ENCODE assay signal across 8 mouse cellular contexts in the genomic region with DNA sequence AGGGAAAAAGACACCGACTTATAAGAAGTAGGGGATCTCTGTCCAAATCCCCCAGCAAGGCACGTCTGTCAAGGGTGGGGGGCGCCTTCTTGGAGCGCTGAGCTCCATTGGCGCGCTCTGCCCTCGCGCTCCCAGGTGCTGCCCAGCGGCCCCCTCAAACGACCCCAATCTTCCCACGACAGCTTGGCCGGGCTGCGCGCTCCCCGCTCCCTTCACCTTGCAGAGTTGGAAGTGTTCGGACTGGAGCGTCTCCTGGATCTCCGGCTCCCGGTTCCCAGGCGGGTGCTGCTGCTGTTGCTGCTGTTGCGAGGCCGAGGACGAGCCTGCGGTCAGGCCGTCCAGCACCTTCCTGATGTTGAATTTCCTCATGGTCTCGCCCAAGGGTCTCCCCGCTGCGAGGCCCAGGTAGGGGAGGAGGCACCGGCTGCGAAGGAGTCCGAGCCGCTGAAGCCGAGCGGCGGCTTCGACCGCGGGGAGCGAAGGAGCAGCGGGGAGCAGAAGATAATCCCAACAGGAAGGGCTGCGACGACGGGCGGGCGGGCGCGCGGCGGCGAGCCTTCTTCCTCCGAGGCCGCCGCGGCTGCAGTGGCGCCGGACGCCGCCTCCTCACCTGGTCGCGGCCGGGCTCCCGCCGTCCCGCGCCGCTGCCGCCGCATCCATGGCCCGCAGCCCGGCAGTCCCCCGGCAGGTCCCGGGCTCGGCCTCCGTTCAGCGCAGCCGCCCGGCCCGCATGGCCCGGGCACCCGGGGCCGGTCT. TPM values are rescaled to one million over a fixed set of nuclear protein-coding genes. Genes with fewer than 3 reads are reported as not detected.
DNase-seq lines count a peak whose midpoint lies in the region; ATAC-seq and TF ChIP-seq lines count a peak whose summit lies in the region.

No protein-coding gene starts in this region.

- H3K4me2 ChIP-seq in forebrain, embryonic 12.5 days = peak overlapping the region; percentile 95
- H3K4me2 ChIP-seq in hindbrain, embryonic 11.5 days (replicated peaks; ENCODE audit: low read depth, low read length) = peak overlapping the region; percentile 69

- no peaks in the 10 kb centered on the region for H3K36me3 ChIP-seq in forebrain, embryonic 12.5 days (replicated peaks)
- no peaks in the 10 kb centered on the region for H3K36me3 ChIP-seq in hindbrain, embryonic 11.5 days (ENCODE audit: control insufficient read depth, insufficient read depth, low read length)

- H3K4me3 ChIP-seq in forebrain, embryonic 12.5 days (replicated peaks) = peak overlapping the region; percentile 84
- H3K4me3 ChIP-seq in hindbrain, embryonic 11.5 days (ENCODE audit: low read depth, low read length) = peak overlapping the region; percentile 79
- H3K4me3 ChIP-seq in left cerebral cortex, adult 2 months = peak overlapping the region; percentile 72

- peaks cover 21% of the 10 kb centered on the region for H3K4me1 ChIP-seq in forebrain, embryonic 12.5 days
- H3K4me1 ChIP-seq in hindbrain, embryonic 11.5 days (replicated peaks; ENCODE audit: control insufficient read depth, insufficient read depth, low read length) = no peaks in the 10 kb centered on the region

- ATAC-seq in forebrain, embryonic 12.5 days (ENCODE audit: low FRiP score) = peak; percentile 42
- ATAC-seq in hindbrain, embryonic 11.5 days (ENCODE audit: low FRiP score) = peak; percentile 70
- ATAC-seq in megakaryocyte, adult 5-6 weeks (ENCODE audit: poor library complexity, severe bottlenecking) = peak; percentile 22

- under 1% methylated on average over 61 of the region's 81 CpGs for WGBS in forebrain, embryonic 12.5 days
- WGBS in hindbrain, embryonic 11.5 days = 0% methylated on average over 63 of the region's 81 CpGs

- H3K27me3 ChIP-seq in forebrain, embryonic 12.5 days = no peaks in the 10 kb centered on the region
- no peaks in the 10 kb centered on the region for H3K27me3 ChIP-seq in hindbrain, embryonic 11.5 days (ENCODE audit: control insufficient read depth, insufficient read depth, low read length)

- TF ChIP-seq POLR2A in brain, embryonic 14.5 days (IDR thresholded peaks at IDR 0.05; ENCODE audit: borderline replicate concordance, extremely low read depth, insufficient read depth, insufficient read length, poor library complexity, severe bottlenecking) = no peak

- DNase-seq in gastrocnemius, adult 18-20 months (ENCODE audit: low spot score) = peak; percentile 19
- DNase-seq in gastrocnemius, postnatal 10 days = no peak
- peak; percentile 76 for DNase-seq in brain, embryonic 14.5 days (ENCODE audit: low read depth)
- peak; percentile 66 for DNase-seq in hindbrain, embryonic 11.5 days (ENCODE audit: low spot score)
- DNase-seq in left cerebral cortex, adult 2 months (ENCODE audit: extremely low spot score in 1 of 2, low spot score in 2 of 2) = peak; percentile 57 to 61
- peak; percentile 12 for DNase-seq in skeletal muscle tissue, adult 2 months (ENCODE audit: low read depth, low spot score)

- H3K27ac ChIP-seq in forebrain, embryonic 12.5 days = peak overlapping the region; percentile 97
- peak overlapping the region; percentile 95 for H3K27ac ChIP-seq in hindbrain, embryonic 11.5 days (ENCODE audit: low read depth, low read length)
- H3K27ac ChIP-seq in left cerebral cortex, adult 2 months = peak overlapping the region; percentile 97

- H3K9ac ChIP-seq in forebrain, embryonic 12.5 days = peak overlapping the region; percentile 95
- peak overlapping the region; percentile 77 for H3K9ac ChIP-seq in hindbrain, embryonic 11.5 days (ENCODE audit: low read depth, low read length)

- intact Hi-C loops in left cerebral cortex, adult 2 months (cut with DNase I) = loop anchor here (2.0 kb wide), 2 partner anchors 206 to 420 kb away; no protein-coding TSS in a partner anchor

- H3K9me3 ChIP-seq in forebrain, embryonic 12.5 days = no peaks in the 10 kb centered on the region
- no peaks in the 10 kb centered on the region for H3K9me3 ChIP-seq in hindbrain, embryonic 11.5 days (ENCODE audit: control insufficient read depth, low read length)

- no peak for TF ChIP-seq CTCF in brain, embryonic 14.5 days (IDR thresholded peaks at IDR 0.05; ENCODE audit: borderline replicate concordance, extremely low read depth, insufficient read depth, insufficient read length)
- TF ChIP-seq CTCF in left cerebral cortex, adult 2 months (IDR thresholded peaks at IDR 0.05) = no peak

RNA-seq across cellular contexts. Expression of a gene that starts 0.4 kb away (rescaled TPM):
- total RNA-seq in gastrocnemius, adult 18-20 months (2021) = 10 to 100 TPM; 10.8 to 12.7 TPM
- total RNA-seq in gastrocnemius, postnatal 10 days (2021) = 10 to 100 TPM in 1 of 2 experiments, 1 to 10 TPM in 1; 6.6 to 12.0 TPM
- 12.4 and 21.0 TPM in 2 replicates for polyA plus RNA-seq in brain, embryonic 14.5 days (2012; rRNA removed)
- polyA plus RNA-seq in forebrain, embryonic 12.5 days (2016; fragmentation: Nextera tagmentation; extraction: Ambion mirVana) = 7.9 and 8.9 TPM in 2 replicates
- polyA plus RNA-seq in hindbrain, embryonic 11.5 days (2014; fragmentation: Nextera tagmentation; extraction: Ambion mirVana) = 6.1 and 7.6 TPM in 2 replicates
- 100 to 1,000 TPM; 110 to 120 TPM for total RNA-seq in left cerebral cortex, adult 2 months (2021)
- total RNA-seq in megakaryocyte, adult 5-6 weeks (2015) = 32.6 and 34.5 TPM in 2 replicates
- total RNA-seq in megakaryocyte, adult 5-6 weeks (2017) = 20.7 and 26.8 TPM in 2 replicates
